Mouse (Mus musculus) myocyte (in vitro differentiated cells): ENCODE results near the gene Krt1. TPM values are rescaled to one million over a fixed set of nuclear protein-coding genes. Genes with fewer than 3 reads are reported as not detected.

Source experiments
- H3K27me3 ChIP-seq: one replicate; pipeline ENCODE4 v1.6.1; 2011; ENCODE audit not compliant: control insufficient read depth, insufficient read depth, insufficient read length
- H3K36me3 ChIP-seq: one replicate; pipeline ENCODE4 v1.6.1; 2011; ENCODE audit not compliant: control insufficient read depth, insufficient read depth
- H3K4me2 ChIP-seq: one replicate; pipeline ENCODE4 v1.6.1; 2011; ENCODE audit warnings: low read depth, control low read depth
- H3K4me3 ChIP-seq: one replicate; pipeline ENCODE4 v1.5.1; 2011; ENCODE audit warnings: mild to moderate bottlenecking, control low read depth, moderate library complexity
- H3K79me2 ChIP-seq: one replicate; pipeline ENCODE4 v1.6.1; 2011; ENCODE audit not compliant: control insufficient read depth, insufficient read depth
- H3ac ChIP-seq: one replicate; pipeline ENCODE4 v1.6.1; 2011; ENCODE audit not compliant: control insufficient read depth, insufficient read length
- CEBPB ChIP-seq: IDR thresholded peaks from 2 replicates; pipeline ENCODE4 v1.6.1; 2011; ENCODE audit warnings: mild to moderate bottlenecking, moderate library complexity; ENCODE audit not compliant: poor library complexity, insufficient read depth, severe bottlenecking
- E2F4 ChIP-seq: IDR thresholded peaks from one replicate; pipeline ENCODE4 v1.6.1; 2011; ENCODE audit warnings: mild to moderate bottlenecking, control low read depth, moderate library complexity; ENCODE audit not compliant: insufficient read depth
- MAX ChIP-seq: IDR thresholded peaks from one replicate; pipeline ENCODE4 v1.6.1; 2011; ENCODE audit warnings: low read depth, mild to moderate bottlenecking, control low read depth
- POLR2AphosphoS2 ChIP-seq: IDR thresholded peaks from one replicate; pipeline ENCODE4 v1.6.1; 2011; ENCODE audit warnings: low read depth, control low read depth; ENCODE audit not compliant: insufficient read length
- TCF12 ChIP-seq: IDR thresholded peaks from one replicate; pipeline ENCODE4 v1.6.1; 2011; ENCODE audit warnings: mild to moderate bottlenecking, control low read depth; ENCODE audit not compliant: poor library complexity, insufficient read depth, severe bottlenecking
- USF1 ChIP-seq: IDR thresholded peaks from one replicate; pipeline ENCODE4 v1.6.1; 2011; ENCODE audit warnings: low read depth, mild to moderate bottlenecking, control low read depth, moderate library complexity
- polyA plus RNA-seq: library from polyadenylated mRNA; unstranded; fragments of >200 nt; fragmentation: generic; extraction: Trizol; gene quantifications from one replicate; pipeline ENCODE4 v1.2.1, GENCODE M21; 2012; ENCODE audit warnings: missing spikeins

Gene Krt1
- polyA plus RNA-seq, 1 experiment: not detected

DNA sequence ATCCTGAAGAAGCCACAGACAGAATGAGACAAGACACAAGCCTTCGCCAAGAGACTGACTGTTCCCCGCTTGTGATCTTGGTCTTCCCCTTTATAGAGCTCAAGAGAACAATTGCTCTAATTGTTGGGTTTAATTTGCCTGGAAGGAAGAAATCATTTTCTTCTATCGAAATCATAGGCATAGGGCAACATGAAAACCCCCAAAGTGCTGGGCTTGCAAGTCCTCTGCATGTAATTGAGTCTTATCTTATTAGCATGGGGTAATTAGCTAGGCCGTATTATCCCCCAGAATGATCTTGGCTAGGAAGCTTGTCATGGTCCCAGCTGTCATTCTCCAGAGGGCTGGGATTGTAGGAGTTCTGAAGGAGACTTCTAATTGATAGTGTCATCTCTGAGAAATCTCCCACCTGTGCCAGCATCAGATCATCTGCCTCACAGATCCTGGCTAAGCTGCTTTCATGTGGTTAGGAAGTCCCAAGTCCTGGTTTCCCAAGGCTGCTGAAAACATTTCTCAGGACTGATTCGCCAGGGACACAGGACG lies 48.2 kb downstream of the Krt1 start, which contains the start of gene Krt73:
Gene Krt73 (minus strand): TSS at position 51 of the 540 bp plus-strand sequence.
- no peaks in the 10 kb centered on the region for H3K79me2 ChIP-seq
- no peak within 1 kb of the TSS for H3K4me2 ChIP-seq
- TF ChIP-seq USF1: no peak
- TF ChIP-seq POLR2AphosphoS2: no peak
- no peak for TF ChIP-seq CEBPB
- no peak for TF ChIP-seq E2F4
- no peak for TF ChIP-seq TCF12
- no peak for TF ChIP-seq MAX
- no peak within 1 kb of the TSS for H3ac ChIP-seq
- H3K36me3 ChIP-seq: no peaks in the 10 kb centered on the region
- no peak within 1 kb of the TSS for H3K4me3 ChIP-seq
- H3K27me3 ChIP-seq: peaks cover 55% of the 10 kb centered on the region

Other genes starting within 250 kb of the Krt1 start
- not detected for gene Gm5414, start 222.6 kb downstream of the Krt1 start, polyA plus RNA-seq
- not detected for gene Gm5478, start 203.4 kb downstream of the Krt1 start, polyA plus RNA-seq
- gene Krt6b, start 170.5 kb downstream of the Krt1 start, polyA plus RNA-seq: not detected
- gene Krt6a, start 156.5 kb downstream of the Krt1 start, polyA plus RNA-seq: not detected
- 0.02 TPM for gene Krt5, start 137.9 kb downstream of the Krt1 start, polyA plus RNA-seq
- not detected for gene Krt71, start 107.7 kb downstream of the Krt1 start, polyA plus RNA-seq
- not detected for gene Krt72, start 64.3 kb downstream of the Krt1 start, polyA plus RNA-seq
- gene Krt73, start 48.4 kb downstream of the Krt1 start, polyA plus RNA-seq: not detected
- gene Krt2, start 32.6 kb downstream of the Krt1 start, polyA plus RNA-seq: not detected
- gene Krt77, start 18.9 kb upstream of the Krt1 start, polyA plus RNA-seq: not detected
- not detected for gene Krt76, start 42.1 kb upstream of the Krt1 start, polyA plus RNA-seq
- not detected for gene Krt4, start 73.9 kb upstream of the Krt1 start, polyA plus RNA-seq
- gene Krt79, start 89.5 kb upstream of the Krt1 start, polyA plus RNA-seq: 0.04 TPM
- not detected for gene Krt78, start 103.5 kb upstream of the Krt1 start, polyA plus RNA-seq
- gene Krt8, start 153.7 kb upstream of the Krt1 start, polyA plus RNA-seq: 0.16 TPM
- not detected for gene Krt18, start 177.4 kb upstream of the Krt1 start, polyA plus RNA-seq
- 266 TPM for gene Eif4b, start 223.0 kb upstream of the Krt1 start, polyA plus RNA-seq
- gene Tns2, start 249.6 kb upstream of the Krt1 start, polyA plus RNA-seq: 128 TPM